Mouse (Mus musculus) left cerebral cortex, adult 6 months (tissue): ENCODE results near the gene Chchd10. TPM values are rescaled to one million over a fixed set of nuclear protein-coding genes. Genes with fewer than 3 reads are reported as not detected.

Experiments used
- long read RNA-seq, 2 experiments: library from polyadenylated mRNA; unstranded; transcript quantifications; one replicate each; pipeline ENCODE4 v2.0.0; 2019 to 2020
- polyA plus RNA-seq: library from polyadenylated mRNA; unstranded; fragments of <200 nt; fragmentation: Nextera tagmentation; gene quantifications from 2 replicates; pipeline ENCODE4 v1.2.3, GENCODE M21; 2021

The Chchd10 gene
- polyA plus RNA-seq: 1,355 and 1,446 TPM in 2 replicates
- long read RNA-seq, experiment 1, transcript Chchd10-201 (4 exons, 939 nt): major isoform, 146 of 151 reads
- long read RNA-seq, experiment 1, partial matches to known transcripts: 0 of 151 reads
- long read RNA-seq, experiment 1, other reads (novel, unspliced or antisense): 4 of 151 reads
- long read RNA-seq, experiment 2, transcript Chchd10-201 (4 exons, 939 nt): major isoform, 924 of 958 reads
- long read RNA-seq, experiment 2, partial matches to known transcripts: 29 of 958 reads
- long read RNA-seq, experiment 2, other reads (novel, unspliced or antisense): 4 of 958 reads

GRCm38 (mm10) chr10:75932891-75933290 lies at the start of gene Chchd10:
Chchd10 (plus strand) TSS chr10:75933130.

GRCm38 (mm10) chr10:75893089-75893750 lies 39.7 kb upstream of the Chchd10 start, which contains the start of gene Derl3:
Derl3 (plus strand) TSS chr10:75893413.

GRCm38 (mm10) chr10:75921026-75921725 lies 11.8 kb upstream of the Chchd10 start, which contains the start of gene Smarcb1:
Smarcb1 (minus strand) TSS chr10:75921617.

GRCm38 (mm10) chr10:75935680-75936541 lies 3.0 kb downstream of the Chchd10 start, which contains the start of gene Mmp11:
Mmp11 (minus strand) TSS chr10:75936496.

GRCm38 (mm10) chr10:75940520-75940919 lies 7.6 kb downstream of the Chchd10 start, which contains the start of gene Gm867:
Gm867 (minus strand) TSS chr10:75940672.

GRCm38 (mm10) chr10:75942736-75943477 lies 10.0 kb downstream of the Chchd10 start, which contains the start of gene Vpreb3:
Vpreb3 (plus strand) TSS chr10:75943057.

GRCm38 (mm10) chr10:75954381-75954811 lies 21.5 kb downstream of the Chchd10 start, which contains the start of gene Gm5134:
Gm5134 (plus strand) TSS chr10:75954514.

Other genes with a start within 250 kb of the Chchd10 start
- gene Cabin1, start 168.8 kb upstream of the Chchd10 start, polyA plus RNA-seq: 18.0 and 21.6 TPM in 2 replicates
- gene Ddt, start 159.7 kb upstream of the Chchd10 start, polyA plus RNA-seq: 192 and 230 TPM in 2 replicates
- gene Gm20441, start 152.2 kb upstream of the Chchd10 start, polyA plus RNA-seq: not detected in 2 replicates
- gene Gstt3, start 151.7 kb upstream of the Chchd10 start, polyA plus RNA-seq: 8.3 and 10.4 TPM in 2 replicates
- gene Gstt1, start 134.5 kb upstream of the Chchd10 start, polyA plus RNA-seq: 44.3 and 47.6 TPM in 2 replicates
- not detected in 2 replicates for gene Gstt4, start 110.6 kb upstream of the Chchd10 start, polyA plus RNA-seq
- gene Gstt2, start 95.7 kb upstream of the Chchd10 start, polyA plus RNA-seq: 5.7 and 6.3 TPM in 2 replicates
- gene Mif, start 72.9 kb upstream of the Chchd10 start, polyA plus RNA-seq: 1,436 and 1,608 TPM in 2 replicates
- 1.8 and 2.2 TPM in 2 replicates for gene Derl3, start 39.7 kb upstream of the Chchd10 start, polyA plus RNA-seq
- 107 and 113 TPM in 2 replicates for gene Smarcb1, start 11.5 kb upstream of the Chchd10 start, polyA plus RNA-seq
- 1.6 and 1.7 TPM in 2 replicates for gene Mmp11, start 3.4 kb downstream of the Chchd10 start, polyA plus RNA-seq
- gene Gm867, start 7.5 kb downstream of the Chchd10 start, polyA plus RNA-seq: 0.34 TPM in 1 of 2 replicates, not detected in the other
- gene Vpreb3, start 9.9 kb downstream of the Chchd10 start, polyA plus RNA-seq: 0.36 TPM in 1 of 2 replicates, not detected in the other
- gene Gm5134, start 21.4 kb downstream of the Chchd10 start, polyA plus RNA-seq: not detected in 2 replicates
- gene Zfp280b, start 99.5 kb downstream of the Chchd10 start, polyA plus RNA-seq: 3.8 and 5.1 TPM in 2 replicates
- not detected in 2 replicates for gene Slc5a4b, start 177.8 kb downstream of the Chchd10 start, polyA plus RNA-seq
- not detected in 2 replicates for gene Slc5a4a, start 214.3 kb downstream of the Chchd10 start, polyA plus RNA-seq